Mouse (Mus musculus) erythroblast, embryonic 14.5 days (primary cell): ENCODE results near the gene Tspan9.

Source experiments
- GATA1 ChIP-seq: IDR thresholded peaks from 2 replicates; pipeline ENCODE4 v1.6.1; 2012; ENCODE audit warnings: low read length, inconsistent platforms, mixed read lengths
- TAL1 ChIP-seq: IDR thresholded peaks from 3 replicates; pipeline ENCODE4 v1.6.1; 2012; ENCODE audit warnings: low read length, inconsistent platforms, mixed read lengths

DNA sequence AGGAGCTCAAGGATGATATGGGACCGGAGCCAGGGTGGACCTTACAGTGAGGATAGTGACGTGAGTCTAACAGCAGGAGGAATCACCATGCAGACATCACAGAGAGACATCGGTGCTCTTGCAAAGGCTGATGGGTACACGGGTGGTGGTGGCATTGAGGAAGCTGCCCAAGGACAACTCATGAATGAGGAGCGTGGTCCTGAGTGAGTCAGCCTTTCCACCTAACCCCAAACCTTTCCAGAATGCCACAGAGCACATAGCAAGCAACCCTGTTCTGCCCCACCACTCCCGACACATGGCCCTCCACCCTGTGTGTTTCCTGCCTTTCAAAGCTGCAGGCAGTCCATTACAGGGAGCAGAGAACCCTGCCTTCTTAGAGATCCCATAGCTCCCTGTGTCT lies 223.9 kb downstream of the Tspan9 start:
- TF ChIP-seq GATA1 (no peak), TAL1 (no peak)
